Mouse (Mus musculus) mature B cell (primary cell): ENCODE data around the gene 1700003E16Rik.
"Not testable (repeated sequence)": the region's sequence is repeated elsewhere in the genome, so short reads cannot be mapped to it uniquely, and the experiment has no call there.

Experiments used
- in situ Hi-C: fragments of 300-500 bp; cut with MboI; formaldehyde crosslinking; loops from 2 replicates; pipeline ENCODE4 v1.14.3; 2019

Gene 1700003E16Rik

GRCm38 (mm10) chr6:83159456-83159855, 3.3 kb downstream of the 1700003E16Rik start:
- in situ Hi-C loops: not testable (repeated sequence)

GRCm38 (mm10) chr6:83161442-83161841, 5.2 kb downstream of the 1700003E16Rik start:
- in situ Hi-C loops: loop anchor here (5.0 kb wide), 1 partner anchor 39 kb away; the partner anchor contains the start of gene Wbp1

GRCm38 (mm10) chr6:83161921-83162641, 5.9 kb downstream of the 1700003E16Rik start:
- in situ Hi-C loops: loop anchor here (5.0 kb wide), 1 partner anchor 40 kb away; the partner anchor contains the start of gene Wbp1

- in situ Hi-C loops: loop anchor here (5.0 kb wide), 1 partner anchor 40 kb away; the partner anchor contains the start of gene Wbp1
These were observed 6.5 kb downstream of the 1700003E16Rik start for GRCm38 (mm10) chr6:83162701-83163100.

GRCm38 (mm10) chr6:83165026-83165606, 8.9 kb downstream of the 1700003E16Rik start:
- in situ Hi-C loops: no loop called here

- in situ Hi-C loops: no loop called here
These were observed 9.5 kb downstream of the 1700003E16Rik start, which contains the start of gene Dctn1 for GRCm38 (mm10) chr6:83165607-83166242. Gene Dctn1 (plus strand): TSS chr6:83165920.

- in situ Hi-C loops: no loop called here
These were observed 10.0 kb downstream of the 1700003E16Rik start for GRCm38 (mm10) chr6:83166243-83166630.

GRCm38 (mm10) chr6:83169872-83170271, 13.7 kb downstream of the 1700003E16Rik start:
- in situ Hi-C loops: no loop called here

GRCm38 (mm10) chr6:83171063-83171462, 14.9 kb downstream of the 1700003E16Rik start:
- in situ Hi-C loops: no loop called here

- in situ Hi-C loops: no loop called here
These were observed 16.2 kb downstream of the 1700003E16Rik start for GRCm38 (mm10) chr6:83172240-83172920.

GRCm38 (mm10) chr6:83175996-83176395, 19.8 kb downstream of the 1700003E16Rik start:
- in situ Hi-C loops: no loop called here

- in situ Hi-C loops: no loop called here
These were observed 23.4 kb downstream of the 1700003E16Rik start for GRCm38 (mm10) chr6:83179390-83180117.

- in situ Hi-C loops: no loop called here
These were observed 24.4 kb downstream of the 1700003E16Rik start for GRCm38 (mm10) chr6:83180605-83181004.

- in situ Hi-C loops: no loop called here
These were observed 28.7 kb downstream of the 1700003E16Rik start for GRCm38 (mm10) chr6:83184858-83185435.

- in situ Hi-C loops: no loop called here
These were observed 30.0 kb downstream of the 1700003E16Rik start for GRCm38 (mm10) chr6:83185895-83186861.

- in situ Hi-C loops: no loop called here
These were observed 30.7 kb downstream of the 1700003E16Rik start for GRCm38 (mm10) chr6:83186946-83187345.

- in situ Hi-C loops: no loop called here
These were observed 37.4 kb downstream of the 1700003E16Rik start for GRCm38 (mm10) chr6:83193571-83193970.

- in situ Hi-C loops: no loop called here
These were observed 41.3 kb downstream of the 1700003E16Rik start for GRCm38 (mm10) chr6:83197345-83198004.

GRCm38 (mm10) chr6:83203320-83203719, 47.1 kb downstream of the 1700003E16Rik start:
- in situ Hi-C loops: no loop called here
